Mouse (Mus musculus) hindbrain, embryonic 11.5 days (tissue): ENCODE measurements at regions not wholly inside any gene's neighbourhood (a gene's known extent, or its start where the extent isn't known, plus 50 kb on each side); places are given as distances from the start of the nearest gene placed in this dataset.

ENCODE experiments used
- ATAC-seq: fragments of 200-750 bp; cut with Nextera tagmentation; 2 replicates; pipeline ENCODE4 v1.8.0; 2017; ENCODE audit warnings: mild to moderate bottlenecking, moderate TSS enrichment, moderate library complexity; ENCODE audit not compliant: low FRiP score
- DNase-seq: peaks from one replicate; pipeline ENCODE4 v3.0.0-alpha.2; 2015; ENCODE audit warnings: low spot score
- H3K27ac ChIP-seq: fragments of 300-500 bp; sonication (generic); 2 replicates; pipeline ENCODE4 v1.5.1; 2014; ENCODE audit warnings: mild to moderate bottlenecking, low read depth, low read length
- H3K27me3 ChIP-seq: fragments of 300-500 bp; sonication (generic); 2 replicates; pipeline ENCODE4 v1.6.1; 2014; ENCODE audit warnings: mild to moderate bottlenecking, low read length, moderate library complexity, mixed read lengths; ENCODE audit not compliant: control insufficient read depth, insufficient read depth
- H3K36me3 ChIP-seq: fragments of 300-500 bp; sonication (generic); 2 replicates; pipeline ENCODE4 v1.6.1; 2014; ENCODE audit warnings: mild to moderate bottlenecking, low read length, moderate library complexity, mixed read lengths; ENCODE audit not compliant: control insufficient read depth, insufficient read depth
- H3K4me1 ChIP-seq: fragments of 300-500 bp; sonication (generic); replicated peaks from 2 replicates; pipeline ENCODE4 v1.6.1; 2014; ENCODE audit warnings: low read length, mixed read lengths; ENCODE audit not compliant: control insufficient read depth, insufficient read depth
- H3K4me2 ChIP-seq: fragments of 300-500 bp; sonication (generic); replicated peaks from 2 replicates; pipeline ENCODE4 v1.6.1; 2014; ENCODE audit warnings: mild to moderate bottlenecking, low read depth, low read length
- H3K4me3 ChIP-seq: fragments of 300-500 bp; sonication (generic); 2 replicates; pipeline ENCODE4 v1.5.1; 2014; ENCODE audit warnings: low read depth, low read length
- H3K9ac ChIP-seq: fragments of 300-500 bp; sonication (generic); 2 replicates; pipeline ENCODE4 v1.6.1; 2014; ENCODE audit warnings: low read depth, low read length
- H3K9me3 ChIP-seq: fragments of 300-500 bp; sonication (generic); 2 replicates; pipeline ENCODE4 v1.6.1; 2016; ENCODE audit warnings: low read length; ENCODE audit not compliant: control insufficient read depth
- WGBS: fragments of 180-500 bp; shearing (Covaris S2); extraction: QIAGEN DNeasy Blood & Tissue Kit; methylation state at CpG from one replicate; pipeline ENCODE4 v1.1.7; 2014; 5-methylcytosine and 5-hydroxymethylcytosine counted together

DNA sequence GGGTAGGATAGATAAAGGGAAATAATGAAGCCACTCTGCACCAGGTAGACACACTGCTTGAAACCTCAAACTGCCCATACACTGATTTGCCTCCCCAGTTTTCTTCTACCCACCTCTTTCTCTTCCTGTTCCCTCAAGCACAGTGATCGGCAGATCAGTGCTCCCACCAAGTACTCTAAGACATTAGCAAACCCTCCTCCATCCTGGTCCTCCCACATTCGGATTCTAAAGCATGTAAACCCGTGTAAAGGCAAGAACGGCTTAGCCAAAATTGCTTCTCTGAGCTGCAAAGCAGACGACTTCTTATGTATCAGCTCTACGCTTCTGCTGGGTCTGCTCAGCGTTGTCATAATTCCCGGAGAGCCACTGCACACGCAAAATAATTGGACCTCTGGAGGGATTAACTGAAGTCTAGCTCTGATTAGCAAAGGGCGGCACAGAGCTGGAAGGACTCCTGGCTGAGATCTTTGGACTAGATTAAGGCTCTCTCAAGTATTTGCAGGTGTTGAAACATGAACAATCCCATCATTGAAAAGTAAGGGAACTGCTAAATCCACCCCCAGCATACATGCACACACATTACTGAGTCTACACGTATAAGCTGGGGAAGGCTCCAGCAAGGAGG, 67.2 kb downstream of the Mtx3 start:
- no peak overlapping the region for H3K27ac ChIP-seq
- ATAC-seq (no peak), DNase-seq (no peak)
- H3K36me3 ChIP-seq, result no peaks in the 10 kb centered on the region
- H3K9me3 ChIP-seq, result no peaks in the 10 kb centered on the region
- H3K4me2 ChIP-seq, result no peak overlapping the region
- no peaks in the 10 kb centered on the region for H3K27me3 ChIP-seq
- no peaks in the 10 kb centered on the region for H3K4me1 ChIP-seq
- 90% methylated on average over 11 of the region's 11 CpGs for WGBS
- no peak overlapping the region for H3K9ac ChIP-seq
- H3K4me3 ChIP-seq, result no peak overlapping the region

DNA sequence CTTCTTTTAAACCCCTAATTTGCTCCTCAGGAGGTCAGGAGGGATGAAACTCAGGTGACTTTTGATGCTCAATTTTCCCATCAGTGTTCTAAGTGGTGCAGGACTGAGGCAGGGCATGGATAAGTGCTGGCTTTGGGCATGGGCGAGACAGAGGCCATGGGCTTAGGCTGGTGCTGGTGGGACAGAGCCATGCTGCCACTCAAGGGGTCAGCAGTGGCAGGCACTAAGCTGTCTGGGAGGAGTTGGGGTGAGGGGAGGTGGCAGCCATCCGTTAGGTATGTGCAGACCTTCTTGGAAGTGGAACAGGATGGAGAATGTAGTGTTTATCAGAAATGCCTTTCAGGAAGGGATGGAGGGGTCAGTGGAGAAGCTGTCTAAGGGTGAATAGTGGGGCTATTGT, 68.1 kb downstream of the Mtx3 start:
- DNase-seq (no peak), ATAC-seq (no peak)
- Histone ChIP-seq H3K4me2 (no peak overlapping the region), H3K4me3 (no peak overlapping the region), H3K9me3 (no peaks in the 10 kb centered on the region), H3K27me3 (no peaks in the 10 kb centered on the region), H3K9ac (no peak overlapping the region), H3K27ac (no peak overlapping the region), H3K4me1 (no peaks in the 10 kb centered on the region), H3K36me3 (no peaks in the 10 kb centered on the region)
- WGBS, result 77% methylated on average over 2 of the region's 2 CpGs

DNA sequence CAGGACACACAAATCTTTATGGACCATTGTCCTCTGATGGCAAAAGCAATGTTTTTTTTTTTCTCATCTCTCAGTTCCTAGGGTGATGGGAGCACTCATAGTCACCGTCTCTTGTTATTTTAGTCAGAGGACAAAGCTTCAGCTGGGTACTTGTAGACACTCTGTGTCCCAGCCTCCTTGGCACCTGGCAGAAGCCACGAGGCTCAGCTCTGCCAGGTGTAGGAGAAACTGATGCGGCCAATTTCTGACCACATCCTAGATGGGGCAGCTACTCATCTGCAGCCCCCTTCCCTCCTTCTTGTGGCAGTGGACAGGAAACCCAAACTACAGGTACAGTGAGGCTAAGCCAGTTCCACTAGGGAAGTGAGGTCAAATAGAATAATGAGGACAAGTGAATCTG, 70.1 kb downstream of the Mtx3 start:
- Histone ChIP-seq H3K36me3 (no peaks in the 10 kb centered on the region), H3K4me1 (no peaks in the 10 kb centered on the region), H3K9ac (no peak overlapping the region), H3K4me3 (no peak overlapping the region), H3K9me3 (no peaks in the 10 kb centered on the region), H3K4me2 (no peak overlapping the region), H3K27me3 (no peaks in the 10 kb centered on the region), H3K27ac (no peak overlapping the region)
- DNase-seq, result no peak
- no peak for ATAC-seq
- 85% methylated on average over 3 of the region's 3 CpGs for WGBS

DNA sequence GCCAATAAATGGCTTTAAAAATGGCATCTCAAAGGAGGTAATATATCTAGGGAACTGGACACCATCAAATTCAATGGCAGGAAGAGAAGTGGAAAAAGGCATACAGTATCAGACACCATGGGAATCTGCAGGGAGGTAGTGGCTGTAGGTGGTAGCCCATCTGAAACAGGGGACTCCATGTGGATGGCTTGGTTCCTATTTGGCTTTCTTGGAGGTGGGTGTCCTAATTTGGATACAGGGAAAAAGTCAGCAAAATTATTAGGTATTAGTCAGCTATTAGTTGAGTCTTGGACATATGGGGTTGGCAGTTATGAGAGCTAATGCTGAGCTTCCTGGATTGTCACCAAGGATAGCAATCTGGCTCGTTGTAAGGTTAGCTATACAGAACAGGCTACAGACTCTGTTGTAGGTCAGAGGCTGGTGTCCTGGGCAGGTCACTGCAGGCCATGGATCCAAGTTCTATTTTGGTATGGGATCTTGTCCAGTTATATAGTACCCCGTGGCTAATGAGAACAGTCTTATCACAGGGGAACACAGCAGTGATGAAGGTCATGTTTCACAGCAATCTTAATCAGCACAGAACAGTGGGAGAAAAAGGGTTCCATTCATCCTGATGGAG, 70.8 kb downstream of the Mtx3 start:
- WGBS, result 82% methylated on average over 2 of the region's 2 CpGs
- DNase-seq, result no peak

DNA sequence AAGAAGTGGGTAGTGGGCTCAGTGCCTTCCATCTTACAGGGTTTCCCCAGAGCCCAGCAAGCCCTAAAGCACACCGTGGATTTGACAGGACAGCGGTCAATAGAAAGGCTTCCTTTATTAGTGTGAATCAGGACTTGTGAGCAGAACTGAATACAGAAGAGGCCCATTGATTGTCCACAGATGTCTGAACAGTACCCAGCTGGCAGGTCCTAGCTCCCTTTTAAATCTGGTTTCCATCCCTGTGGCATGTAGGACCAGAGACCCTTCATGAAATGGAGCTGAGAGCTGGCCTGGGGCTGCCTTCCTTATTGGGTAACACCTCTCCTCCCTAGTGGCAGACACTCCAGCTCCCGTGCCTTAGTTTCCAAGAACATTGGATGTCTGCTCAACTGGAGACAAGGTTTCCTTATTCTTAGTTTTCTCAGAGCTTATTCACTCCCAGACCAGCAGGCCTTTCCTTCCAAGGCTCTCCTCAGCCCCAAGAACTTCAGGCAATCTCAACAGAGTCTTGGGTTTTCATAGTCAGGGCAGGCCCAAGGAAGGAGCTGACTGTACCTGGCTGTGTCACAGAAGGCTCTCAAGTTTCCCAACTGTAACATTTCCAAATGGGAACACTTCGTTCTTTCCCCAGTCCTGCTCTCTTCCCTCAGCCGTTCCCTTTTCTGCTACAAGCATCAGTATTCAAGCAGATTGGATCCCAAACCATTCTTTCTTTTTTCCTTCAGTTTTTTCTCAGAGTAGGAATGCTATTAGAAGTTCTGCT, 71.6 kb downstream of the Mtx3 start:
- WGBS, result 92% methylated on average over 5 of the region's 5 CpGs
- Histone ChIP-seq H3K4me3 (no peak overlapping the region), H3K4me2 (no peak overlapping the region), H3K27ac (no peak overlapping the region), H3K4me1 (no peaks in the 10 kb centered on the region), H3K9me3 (no peaks in the 10 kb centered on the region), H3K9ac (no peak overlapping the region), H3K27me3 (no peaks in the 10 kb centered on the region), H3K36me3 (no peaks in the 10 kb centered on the region)
- no peak for ATAC-seq
- no peak for DNase-seq

More for the DNA sequence above, 70.8 kb downstream of the Mtx3 start:
- no peaks in the 10 kb centered on the region for H3K9me3 ChIP-seq
- no peaks in the 10 kb centered on the region for H3K36me3 ChIP-seq
- H3K27me3 ChIP-seq, result no peaks in the 10 kb centered on the region
- no peak overlapping the region for H3K9ac ChIP-seq
- ATAC-seq, result no peak
- no peak overlapping the region for H3K27ac ChIP-seq
- no peaks in the 10 kb centered on the region for H3K4me1 ChIP-seq
- no peak overlapping the region for H3K4me3 ChIP-seq
- H3K4me2 ChIP-seq, result no peak overlapping the region

DNA sequence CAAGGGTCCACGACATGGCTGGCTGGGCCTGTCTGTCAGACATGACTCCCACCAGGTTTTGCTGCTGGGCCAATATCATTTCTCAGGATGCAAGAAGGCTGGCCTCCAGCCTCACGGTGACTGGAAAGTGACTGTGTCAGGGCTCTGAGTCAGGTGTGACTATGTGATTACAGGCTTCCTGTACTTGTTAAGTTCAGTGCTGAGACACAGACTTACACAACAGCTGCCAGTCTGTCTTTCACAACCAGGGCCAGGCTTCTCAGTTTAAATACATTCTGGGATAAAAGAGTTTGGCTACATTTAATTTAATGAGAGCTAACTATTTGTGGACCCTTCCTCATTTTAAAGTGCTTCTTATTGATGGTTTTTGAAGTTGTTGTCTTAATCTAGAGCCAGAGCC, 75.3 kb downstream of the Mtx3 start:
- no peaks in the 10 kb centered on the region for H3K27me3 ChIP-seq
- DNase-seq (no peak), ATAC-seq (no peak)
- no peak overlapping the region for H3K9ac ChIP-seq
- no peak overlapping the region for H3K4me3 ChIP-seq
- no peaks in the 10 kb centered on the region for H3K4me1 ChIP-seq
- 90% methylated on average over 2 of the region's 2 CpGs for WGBS
- no peak overlapping the region for H3K4me2 ChIP-seq
- no peak overlapping the region for H3K27ac ChIP-seq
- H3K36me3 ChIP-seq, result no peaks in the 10 kb centered on the region
- H3K9me3 ChIP-seq, result no peaks in the 10 kb centered on the region

DNA sequence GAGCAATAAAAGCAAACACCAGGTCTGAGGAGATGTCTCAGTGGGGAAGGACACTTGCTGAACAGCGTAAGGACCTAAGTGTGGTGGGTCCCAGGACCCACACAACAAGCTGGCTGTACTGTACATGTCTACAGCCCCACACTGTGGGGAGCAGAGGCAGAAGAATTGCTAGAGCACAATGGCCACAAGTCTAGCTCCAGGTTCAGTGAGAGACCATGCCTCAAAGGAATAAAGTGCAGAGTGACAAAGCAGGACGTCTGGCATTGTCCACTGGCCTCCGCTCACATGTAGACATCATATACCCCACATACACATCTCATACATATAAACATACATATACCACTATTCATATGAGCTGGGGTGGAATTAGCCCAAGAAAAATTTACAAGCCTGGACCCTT, 77.4 kb downstream of the Mtx3 start:
- WGBS, result 97% methylated on average over 3 of the region's 3 CpGs
- Histone ChIP-seq H3K27ac (no peak overlapping the region), H3K9me3 (no peaks in the 10 kb centered on the region), H3K4me2 (no peak overlapping the region), H3K4me3 (no peak overlapping the region), H3K27me3 (no peaks in the 10 kb centered on the region), H3K36me3 (no peaks in the 10 kb centered on the region), H3K4me1 (no peaks in the 10 kb centered on the region), H3K9ac (no peak overlapping the region)
- ATAC-seq, result no peak
- no peak for DNase-seq

DNA sequence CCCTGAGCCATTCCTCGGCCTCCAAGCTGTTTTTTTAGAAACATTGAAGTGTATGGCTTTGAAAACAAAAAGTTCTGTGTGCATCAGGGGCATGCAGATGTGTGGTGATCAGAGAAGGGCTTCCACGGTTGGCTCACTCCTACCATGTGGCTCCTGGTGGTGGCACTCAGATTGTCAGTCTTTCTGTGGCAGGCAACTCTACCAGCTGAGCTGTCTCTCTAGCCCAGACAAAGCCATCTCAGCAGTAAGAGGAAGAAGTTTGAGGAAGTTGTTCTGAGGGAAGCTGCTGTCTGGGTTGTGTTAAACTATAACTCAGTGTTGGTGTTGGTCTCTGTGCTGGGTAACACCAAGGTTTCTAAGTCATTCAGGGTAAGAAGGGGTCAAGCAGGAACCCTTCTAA, 78.9 kb downstream of the Mtx3 start:
- 72% methylated on average over 2 of the region's 2 CpGs for WGBS
- H3K4me2 ChIP-seq, result no peak overlapping the region

DNA sequence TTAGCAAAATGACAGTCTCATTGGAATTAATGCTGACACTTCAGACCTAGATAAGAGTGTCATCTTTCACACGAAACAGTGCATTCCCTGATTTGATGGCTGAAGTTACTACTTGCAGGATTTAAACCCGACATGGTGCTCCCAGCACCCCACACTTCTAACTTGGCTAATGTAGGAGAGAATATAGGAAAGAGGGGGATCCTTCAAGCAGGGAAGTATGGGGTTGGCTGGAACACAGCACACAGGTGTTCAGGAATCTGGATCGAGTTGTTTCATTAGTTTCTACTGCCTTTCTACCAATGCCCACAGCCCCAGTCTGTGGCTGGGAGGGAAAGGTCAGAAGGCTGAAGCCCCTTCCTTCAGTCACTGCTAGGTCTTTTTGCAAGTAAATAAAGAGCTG, 79.5 kb downstream of the Mtx3 start:
- H3K9ac ChIP-seq, result no peak overlapping the region
- no peaks in the 10 kb centered on the region for H3K36me3 ChIP-seq
- ATAC-seq (no peak), DNase-seq (no peak)
- H3K4me1 ChIP-seq, result no peaks in the 10 kb centered on the region
- H3K4me2 ChIP-seq, result no peak overlapping the region
- no peaks in the 10 kb centered on the region for H3K9me3 ChIP-seq
- no peak overlapping the region for H3K4me3 ChIP-seq
- 73% methylated on average over 3 of the region's 3 CpGs for WGBS
- no peak overlapping the region for H3K27ac ChIP-seq
- no peaks in the 10 kb centered on the region for H3K27me3 ChIP-seq

More for the DNA sequence above, 78.9 kb downstream of the Mtx3 start:
- Histone ChIP-seq H3K4me3 (no peak overlapping the region), H3K27me3 (no peaks in the 10 kb centered on the region), H3K4me1 (no peaks in the 10 kb centered on the region), H3K27ac (no peak overlapping the region), H3K9me3 (no peaks in the 10 kb centered on the region), H3K36me3 (no peaks in the 10 kb centered on the region), H3K9ac (no peak overlapping the region)
- ATAC-seq (no peak), DNase-seq (no peak)
